Mouse (Mus musculus) heart, embryonic 16.5 days (tissue): Measurements from ENCODE around the gene Dis3. TPM values are rescaled to one million over a fixed set of nuclear protein-coding genes. Genes with fewer than 3 reads are reported as not detected.

Source experiments
- ATAC-seq: fragments of 200-750 bp; cut with Nextera tagmentation; replicated peaks from 2 replicates; pipeline ENCODE4 v1.8.0; 2017; ENCODE audit warnings: moderate number of reproducible peaks; ENCODE audit not compliant: insufficient read depth, low FRiP score; ENCODE audit errors: extremely low read depth
- H3K27ac ChIP-seq: fragments of 300-500 bp; sonication (generic); 2 replicates; pipeline ENCODE4 v1.5.1; 2014; ENCODE audit warnings: mild to moderate bottlenecking, low read length, control low read depth, moderate library complexity
- H3K27me3 ChIP-seq: fragments of 300-500 bp; sonication (generic); 2 replicates; pipeline ENCODE4 v1.6.1; 2014; ENCODE audit warnings: low read length, mixed read lengths; ENCODE audit not compliant: control insufficient read depth, insufficient read depth
- H3K36me3 ChIP-seq: fragments of 300-500 bp; sonication (generic); 2 replicates; pipeline ENCODE4 v1.6.1; 2014; ENCODE audit not compliant: control insufficient read depth, insufficient read depth
- H3K4me1 ChIP-seq: fragments of 300-500 bp; sonication (generic); 2 replicates; pipeline ENCODE4 v1.6.1; 2014; ENCODE audit warnings: low read length, mixed read lengths; ENCODE audit not compliant: control insufficient read depth, insufficient read depth
- H3K4me2 ChIP-seq: fragments of 300-500 bp; sonication (generic); 2 replicates; pipeline ENCODE4 v1.6.1; 2014; ENCODE audit warnings: low read depth, mild to moderate bottlenecking, control low read depth, low read length
- H3K4me3 ChIP-seq: fragments of 300-500 bp; sonication (generic); 2 replicates; pipeline ENCODE4 v1.5.1; 2014; ENCODE audit warnings: mild to moderate bottlenecking, control low read depth, low read length
- H3K9ac ChIP-seq: fragments of 300-500 bp; sonication (generic); 2 replicates; pipeline ENCODE4 v1.6.1; 2014; ENCODE audit warnings: low read length, control low read depth
- H3K9me3 ChIP-seq: fragments of 300-500 bp; sonication (generic); replicated peaks from 2 replicates; pipeline ENCODE4 v1.6.1; 2016; ENCODE audit warnings: low read length; ENCODE audit not compliant: control insufficient read depth
- WGBS: fragments of 180-500 bp; shearing (Covaris S2); extraction: QIAGEN DNeasy Blood & Tissue Kit; methylation state at CpG from one replicate; pipeline ENCODE4 v1.1.7; 2014; 5-methylcytosine and 5-hydroxymethylcytosine counted together
- polyA plus RNA-seq: library from polyadenylated mRNA; unstranded; fragments of >200 nt; fragmentation: Nextera tagmentation; extraction: Ambion mirVana; gene quantifications from 2 replicates; pipeline ENCODE4 v1.2.1, GENCODE M21; 2015

Dis3 gene
- polyA plus RNA-seq, 1 experiment from 2014 or later, result 17.1 TPM

DNA sequence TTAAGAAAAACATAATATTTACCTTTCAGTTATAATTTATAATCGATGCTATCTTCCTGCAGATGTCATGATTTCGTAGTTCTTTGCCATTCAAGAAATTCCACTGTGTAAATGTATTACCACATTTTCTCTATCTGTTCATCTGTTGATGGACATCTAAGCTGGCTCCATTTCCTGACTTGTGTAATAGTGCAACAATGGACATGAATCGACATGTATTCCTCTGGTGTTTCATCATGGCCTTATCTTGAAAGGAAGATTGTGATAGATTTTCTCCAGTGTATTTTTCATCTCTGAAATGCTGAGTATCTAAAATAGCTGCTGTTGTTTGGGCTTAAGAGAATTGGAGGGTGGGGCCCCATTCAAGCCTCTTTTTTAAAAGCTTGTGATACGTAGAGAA, 27.1 kb upstream of the Dis3 start:
- H3K4me1 ChIP-seq, result no peaks in the 10 kb centered on the region
- H3K4me2 ChIP-seq, result no peak overlapping the region
- no peaks in the 10 kb centered on the region for H3K9me3 ChIP-seq
- ATAC-seq, result no peak
- H3K4me3 ChIP-seq, result no peak overlapping the region
- no peaks in the 10 kb centered on the region; the same call in 1 of the 2 replicates for H3K36me3 ChIP-seq
- WGBS, result 88% methylated on average over 4 of the region's 4 CpGs
- H3K27ac ChIP-seq, result no peak overlapping the region
- H3K9ac ChIP-seq, result no peak overlapping the region
- no peaks in the 10 kb centered on the region for H3K27me3 ChIP-seq

DNA sequence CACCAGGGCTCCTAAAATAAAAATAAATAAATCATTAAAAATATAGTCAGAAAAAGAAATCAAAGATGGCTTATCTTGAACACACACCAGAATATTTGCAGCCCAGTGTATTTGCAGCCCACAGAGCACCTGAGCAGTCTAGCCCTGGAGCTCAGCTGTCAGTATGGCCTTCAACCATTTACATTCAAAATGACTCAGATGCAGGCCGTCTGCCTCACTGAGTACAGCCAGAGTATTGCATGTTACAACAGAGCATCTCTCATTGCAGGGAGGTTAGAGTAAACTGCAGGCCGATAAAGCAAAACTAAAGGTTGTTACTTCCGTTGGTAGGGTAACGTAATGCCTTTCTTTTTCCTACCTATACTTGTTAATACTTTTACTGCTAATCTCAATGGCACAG, 24.5 kb upstream of the Dis3 start:
- no peaks in the 10 kb centered on the region for H3K4me1 ChIP-seq
- no peaks in the 10 kb centered on the region for H3K9me3 ChIP-seq
- no peaks in the 10 kb centered on the region for H3K27me3 ChIP-seq
- no peak overlapping the region for H3K4me3 ChIP-seq
- ATAC-seq, result no peak
- H3K36me3 ChIP-seq, result no peaks in the 10 kb centered on the region; the same call in 1 of the 2 replicates
- H3K27ac ChIP-seq, result no peak overlapping the region
- no peak overlapping the region for H3K9ac ChIP-seq
- WGBS, result 91% methylated on average over 4 of the region's 4 CpGs
- no peak overlapping the region for H3K4me2 ChIP-seq

DNA sequence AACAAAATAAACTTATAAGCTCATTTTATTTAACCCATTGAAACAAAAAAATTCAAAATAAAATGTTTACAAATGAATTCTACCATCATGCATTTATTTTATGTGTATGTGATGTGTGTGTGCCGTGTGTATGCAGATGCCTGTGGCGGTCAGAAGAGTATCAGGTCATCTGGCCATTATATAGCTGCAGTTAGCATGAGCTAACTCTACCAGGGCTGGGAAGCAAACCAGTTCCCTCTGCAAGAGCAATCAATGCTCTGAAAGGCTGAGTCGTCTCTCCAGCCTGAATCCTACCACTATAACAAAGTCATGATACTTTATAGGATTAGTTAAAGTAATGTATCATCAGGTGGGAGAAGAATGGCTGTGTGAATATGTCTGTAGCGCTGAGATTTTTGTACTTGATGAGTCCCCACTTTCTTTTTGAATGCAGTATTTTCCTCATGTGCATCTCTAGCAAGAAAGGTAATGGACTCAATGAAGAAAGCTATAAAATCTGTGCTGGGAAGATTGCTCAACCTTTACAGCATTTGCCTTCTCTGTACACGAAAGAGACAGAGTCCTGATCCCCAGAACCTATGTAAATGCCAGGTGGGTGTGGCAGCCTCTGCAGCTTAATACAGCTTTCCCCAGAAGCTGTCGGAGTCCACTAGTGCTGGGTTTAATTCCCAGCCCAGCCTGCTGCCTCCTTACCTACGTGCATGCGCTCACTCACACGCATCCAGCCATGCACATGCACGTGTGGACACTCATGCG, 22.2 kb upstream of the Dis3 start:
- ATAC-seq, result no peak
- H3K27me3 ChIP-seq, result no peaks in the 10 kb centered on the region
- H3K4me1 ChIP-seq, result no peaks in the 10 kb centered on the region
- no peak overlapping the region for H3K4me2 ChIP-seq
- no peak overlapping the region for H3K4me3 ChIP-seq
- H3K9ac ChIP-seq, result no peak overlapping the region
- H3K9me3 ChIP-seq, result no peaks in the 10 kb centered on the region
- no peak overlapping the region for H3K27ac ChIP-seq
- 87% methylated on average over 11 of the region's 11 CpGs for WGBS
- no peaks in the 10 kb centered on the region; the same call in 1 of the 2 replicates for H3K36me3 ChIP-seq

DNA sequence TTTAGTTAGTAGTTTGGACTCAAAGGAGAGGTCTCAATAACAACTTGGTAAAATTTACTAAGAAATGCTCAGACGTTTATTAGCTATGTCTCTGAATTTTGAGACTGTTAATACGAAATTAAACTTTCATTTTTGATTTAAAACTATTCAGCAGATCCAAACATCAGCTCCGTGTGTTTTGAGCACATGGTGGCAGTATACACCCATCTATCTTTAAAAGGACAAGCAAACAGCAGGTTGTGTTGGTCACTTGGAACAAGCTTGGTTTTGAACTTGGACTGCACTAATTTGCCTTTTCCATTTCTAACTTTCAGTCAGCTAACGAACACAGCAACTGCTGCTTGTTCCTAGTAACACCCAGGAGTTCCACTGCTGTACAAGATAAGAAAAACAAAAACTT, 18.0 kb upstream of the Dis3 start:
- Histone ChIP-seq H3K4me3 (no peak overlapping the region), H3K27me3 (no peaks in the 10 kb centered on the region), H3K27ac (no peak overlapping the region), H3K9me3 (no peaks in the 10 kb centered on the region), H3K36me3 (peaks cover 8% of the 10 kb centered on the region; the same call in 1 of the 2 replicates), H3K9ac (no peak overlapping the region), H3K4me2 (no peak overlapping the region), H3K4me1 (no peaks in the 10 kb centered on the region)
- 69% methylated on average over 4 of the region's 4 CpGs for WGBS
- ATAC-seq, result no peak

DNA sequence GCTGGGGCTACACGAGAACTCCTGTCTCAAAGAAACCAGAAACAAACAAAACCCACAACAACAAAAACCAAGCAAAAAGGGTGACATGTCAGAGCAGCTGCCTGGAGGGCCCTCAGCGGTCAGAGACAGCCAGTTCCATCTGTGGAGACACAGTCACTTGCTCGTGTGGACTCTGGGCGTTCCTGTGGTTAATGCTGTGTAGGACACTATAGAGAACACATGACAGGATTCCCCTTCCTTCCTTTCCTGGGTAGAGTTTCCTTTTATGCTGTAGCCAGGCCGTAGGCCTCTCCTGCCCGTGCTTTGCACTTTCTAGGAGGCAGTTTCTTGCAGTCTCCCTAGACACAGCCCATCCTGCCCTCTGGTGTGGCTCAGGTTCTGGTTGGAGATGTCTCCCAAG, 9.2 kb upstream of the Dis3 start:
- Histone ChIP-seq H3K4me1 (no peaks in the 10 kb centered on the region), H3K27ac (no peak overlapping the region), H3K27me3 (no peaks in the 10 kb centered on the region), H3K9me3 (no peaks in the 10 kb centered on the region), H3K9ac (no peak overlapping the region), H3K4me3 (no peak overlapping the region), H3K36me3 (peaks cover 31% of the 10 kb centered on the region; the same call in 1 of the 2 replicates), H3K4me2 (no peak overlapping the region)
- 83% methylated on average over 6 of the region's 6 CpGs for WGBS
- ATAC-seq, result no peak

DNA sequence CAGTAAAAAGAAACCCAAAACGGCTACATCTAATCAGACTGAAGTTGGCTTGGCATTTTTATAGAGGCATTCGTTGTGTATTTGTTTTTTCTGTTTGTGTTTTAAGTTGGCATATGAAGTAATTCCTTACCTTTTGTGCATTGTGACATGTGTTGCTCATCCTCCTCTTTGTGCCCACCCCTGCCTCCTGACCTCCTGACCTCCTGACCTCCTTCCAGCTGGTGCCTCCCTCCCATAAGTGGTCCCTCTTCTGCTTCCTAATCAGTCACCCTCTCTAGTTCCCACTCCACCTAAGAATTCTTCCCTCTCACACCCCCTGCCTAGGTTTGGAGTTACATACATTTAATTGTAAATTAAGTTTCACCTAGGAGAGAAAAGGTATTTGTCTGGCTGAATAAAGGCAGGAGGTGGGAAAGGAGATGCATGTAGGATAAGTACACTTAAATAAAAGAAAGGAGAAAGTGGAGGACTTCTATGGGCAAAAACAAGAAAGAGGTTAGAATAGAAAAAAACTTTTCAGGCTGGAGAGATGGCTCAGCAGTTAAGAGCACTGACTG, 8.1 kb upstream of the Dis3 start:
- Histone ChIP-seq H3K9me3 (no peaks in the 10 kb centered on the region), H3K36me3 (peaks cover 30% of the 10 kb centered on the region), H3K4me3 (no peak overlapping the region), H3K27me3 (no peaks in the 10 kb centered on the region), H3K27ac (no peak overlapping the region), H3K4me2 (no peak overlapping the region), H3K9ac (no peak overlapping the region), H3K4me1 (no peaks in the 10 kb centered on the region)
- no peak for ATAC-seq
- WGBS, result 83% methylated on average over 2 of the region's 2 CpGs

DNA sequence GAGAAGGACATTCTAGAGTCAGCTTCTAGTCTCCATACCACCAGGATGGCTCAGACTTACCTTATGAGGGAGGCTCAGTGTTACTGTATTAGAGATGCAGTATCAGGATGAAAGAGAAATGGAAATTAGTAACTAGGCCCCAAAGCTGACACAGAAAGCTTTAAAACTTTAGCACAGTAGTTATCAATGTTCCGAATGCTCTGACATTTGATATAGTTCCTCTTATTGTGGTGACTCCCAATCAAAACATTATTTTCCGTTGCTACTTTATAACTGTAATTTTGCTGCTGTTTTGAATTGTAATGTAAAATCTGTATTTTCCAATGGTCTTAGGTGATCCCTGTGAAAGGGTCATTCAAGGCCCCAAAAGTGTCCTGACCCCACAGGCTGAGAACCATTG, 7.1 kb upstream of the Dis3 start:
- H3K36me3 ChIP-seq, result peaks cover 29% of the 10 kb centered on the region
- 81% methylated on average over 2 of the region's 2 CpGs for WGBS

DNA sequence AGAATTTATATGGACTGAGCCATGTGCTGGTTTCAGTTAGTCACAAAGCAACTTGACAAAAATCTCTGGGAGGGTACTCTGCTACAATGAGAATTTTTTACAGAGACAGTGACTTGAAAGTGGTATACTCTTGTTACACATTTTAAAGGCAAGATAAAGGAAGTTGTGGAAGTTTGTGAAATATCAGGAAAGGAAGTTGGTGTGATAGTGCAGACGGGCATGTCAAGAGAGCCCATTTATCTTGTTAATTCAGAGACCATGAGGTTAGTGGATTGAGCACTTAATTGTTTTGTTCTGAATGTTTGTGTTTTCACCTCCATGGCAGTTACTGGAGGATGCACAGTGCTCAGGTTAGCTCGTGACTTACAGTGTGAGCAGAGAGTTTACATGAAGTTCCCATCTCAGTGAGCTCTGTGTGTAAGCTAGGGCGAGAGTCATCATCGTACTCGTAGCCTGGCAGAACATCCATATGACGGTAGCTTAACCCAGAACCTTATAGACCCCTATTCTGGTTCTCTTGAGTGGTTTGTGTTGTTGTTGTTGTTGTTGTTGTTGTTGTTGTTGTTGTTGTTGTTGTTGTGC, 5.1 kb upstream of the Dis3 start:
- H3K27ac ChIP-seq, result no peak overlapping the region
- no peak for ATAC-seq
- no peaks in the 10 kb centered on the region for H3K27me3 ChIP-seq
- 85% methylated on average over 6 of the region's 6 CpGs for WGBS
- H3K4me3 ChIP-seq, result no peak overlapping the region
- peaks cover 27% of the 10 kb centered on the region for H3K36me3 ChIP-seq
- H3K4me2 ChIP-seq, result no peak overlapping the region
- H3K9ac ChIP-seq, result no peak overlapping the region
- peaks cover 3% of the 10 kb centered on the region; the same call in 1 of the 2 replicates for H3K4me1 ChIP-seq
- H3K9me3 ChIP-seq, result no peaks in the 10 kb centered on the region

More for the DNA sequence above, 7.1 kb upstream of the Dis3 start:
- Histone ChIP-seq H3K9me3 (no peaks in the 10 kb centered on the region), H3K4me1 (no peaks in the 10 kb centered on the region), H3K4me3 (no peak overlapping the region), H3K9ac (no peak overlapping the region), H3K27ac (no peak overlapping the region), H3K27me3 (no peaks in the 10 kb centered on the region), H3K4me2 (no peak overlapping the region)
- no peak for ATAC-seq

DNA sequence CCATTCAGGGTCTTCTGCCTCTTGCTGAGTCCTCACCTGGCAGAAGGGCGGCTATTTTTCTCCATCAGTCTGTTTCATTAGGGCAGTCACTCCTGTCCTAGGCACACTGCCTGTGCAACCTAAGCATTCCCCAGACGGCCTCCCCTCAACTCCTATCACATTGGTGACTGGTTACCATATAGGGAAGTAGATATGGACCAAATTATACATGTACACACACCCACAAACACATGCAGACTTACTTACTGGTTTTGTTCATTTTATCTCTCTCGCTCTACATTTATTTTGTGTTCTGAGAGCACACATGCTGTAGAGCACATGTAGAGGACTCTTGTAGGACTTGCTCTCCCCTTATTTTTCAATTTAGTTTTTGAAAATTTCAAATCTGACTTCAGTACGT, 3.5 kb upstream of the Dis3 start:
- Histone ChIP-seq H3K4me3 (no peak overlapping the region), H3K9ac (no peak overlapping the region), H3K36me3 (peaks cover 17% of the 10 kb centered on the region), H3K27ac (no peak overlapping the region), H3K27me3 (no peaks in the 10 kb centered on the region), H3K9me3 (no peaks in the 10 kb centered on the region), H3K4me1 (peaks cover 9% of the 10 kb centered on the region), H3K4me2 (no peak overlapping the region)
- 91% methylated on average over 4 of the region's 4 CpGs for WGBS
- no peak for ATAC-seq
